Mouse (Mus musculus) bone marrow, adult 2 months (tissue): ENCODE results near the gene Eif2ak3. TPM values are rescaled to one million over a fixed set of nuclear protein-coding genes. Genes with fewer than 3 reads are reported as not detected.

ENCODE experiments used
- H3K27ac ChIP-seq: fragments of 200-500 bp; 2 replicates; pipeline ENCODE4 v1.5.1; 2012; ENCODE audit warnings: low read depth, mild to moderate bottlenecking, control low read depth, inconsistent platforms, low read length; ENCODE audit not compliant: control insufficient read depth, poor library complexity, insufficient read depth
- H3K4me1 ChIP-seq: fragments of 200-500 bp; 2 replicates; pipeline ENCODE4 v1.6.1; 2011; ENCODE audit warnings: low read length; ENCODE audit not compliant: control insufficient read depth, insufficient read depth
- H3K4me3 ChIP-seq: fragments of 200-500 bp; replicated peaks from 2 replicates; pipeline ENCODE3; 2011; ENCODE audit warnings: mild to moderate bottlenecking, low read depth, low read length, control low read depth; ENCODE audit not compliant: control insufficient read depth
- CTCF ChIP-seq: fragments of 200-500 bp; IDR thresholded peaks from 2 replicates; pipeline ENCODE4 v1.5.1; 2011; ENCODE audit warnings: low read length, control low read depth; ENCODE audit not compliant: control insufficient read depth, insufficient read depth
- POLR2A ChIP-seq: fragments of 200-500 bp; IDR thresholded peaks from 2 replicates; pipeline ENCODE4 v1.6.1; 2011; ENCODE audit warnings: low read depth, mild to moderate bottlenecking, control low read depth, low read length, borderline replicate concordance; ENCODE audit not compliant: control insufficient read depth
- WGBS: fragments of 180-500 bp; shearing (Covaris S2); methylation state at CpG from one replicate; pipeline ENCODE4 v1.1.7; 2018; 5-methylcytosine and 5-hydroxymethylcytosine counted together
- polyA plus RNA-seq: library from polyadenylated mRNA; stranded (reverse); fragments of >200 nt; gene quantifications from 2 replicates; pipeline ENCODE4 v1.2.4, GENCODE M21; 2011; ENCODE audit warnings: low replicate concordance; ENCODE audit not compliant: missing spikeins, insufficient read depth, insufficient read length

Gene Eif2ak3
- polyA plus RNA-seq, 1 experiment, result 10.9 TPM

GRCm38 (mm10) chr6:70824085-70824986 is 20.0 kb upstream of the Eif2ak3 start:
- Histone ChIP-seq H3K4me1 (peaks cover 4% of the 10 kb centered on the region; the same call in 1 of the 2 replicates), H3K27ac (peak overlapping the region; percentile 41), H3K4me3 (peak overlapping the region; percentile 74)
- TF ChIP-seq CTCF (no peak), POLR2A (no peak)
- WGBS, result 11% methylated on average over 23 of the region's 23 CpGs

GRCm38 (mm10) chr6:70824987-70825337 is 19.4 kb upstream of the Eif2ak3 start:
- Histone ChIP-seq H3K4me3 (peak overlapping the region; percentile 33), H3K27ac (no peak overlapping the region), H3K4me1 (peaks cover 4% of the 10 kb centered on the region; the same call in 1 of the 2 replicates)
- 7% methylated on average over 4 of the region's 4 CpGs for WGBS
- no peak for TF ChIP-seq CTCF
- TF ChIP-seq POLR2A, result no peak

GRCm38 (mm10) chr6:70829451-70829850 is 14.9 kb upstream of the Eif2ak3 start:
- Histone ChIP-seq H3K4me3 (no peak overlapping the region), H3K27ac (no peak overlapping the region), H3K4me1 (peaks cover 3% of the 10 kb centered on the region; the same call in 1 of the 2 replicates)
- 80% methylated on average over 2 of the region's 2 CpGs for WGBS
- no peak for TF ChIP-seq CTCF
- no peak for TF ChIP-seq POLR2A

GRCm38 (mm10) chr6:70830552-70830951 is 13.8 kb upstream of the Eif2ak3 start:
- Histone ChIP-seq H3K4me3 (no peak overlapping the region), H3K27ac (no peak overlapping the region), H3K4me1 (peaks cover 1% of the 10 kb centered on the region; the same call in 1 of the 2 replicates)
- TF ChIP-seq CTCF (no peak), POLR2A (no peak)
- WGBS, result 49% methylated on average over 3 of the region's 3 CpGs

- TF ChIP-seq CTCF (no peak), POLR2A (no peak)
- peaks cover 1% of the 10 kb centered on the region; the same call in 1 of the 2 replicates for H3K4me1 ChIP-seq
- 38% methylated on average over 10 of the region's 10 CpGs for WGBS
- H3K4me3 ChIP-seq, result no peak overlapping the region
- no peak overlapping the region for H3K27ac ChIP-seq
These were observed 13.0 kb upstream of the Eif2ak3 start for GRCm38 (mm10) chr6:70831179-70831839.

GRCm38 (mm10) chr6:70837297-70837696 is 7.0 kb upstream of the Eif2ak3 start:
- no peak overlapping the region for H3K4me3 ChIP-seq
- H3K27ac ChIP-seq, result no peak overlapping the region
- 34% methylated on average over 2 of the region's 2 CpGs for WGBS
- H3K4me1 ChIP-seq, result no peaks in the 10 kb centered on the region; the same call in 1 of the 2 replicates
- TF ChIP-seq CTCF, result no peak
- no peak for TF ChIP-seq POLR2A

GRCm38 (mm10) chr6:70838532-70838931 is 5.8 kb upstream of the Eif2ak3 start:
- 61% methylated on average over 3 of the region's 3 CpGs for WGBS
- Histone ChIP-seq H3K27ac (no peak overlapping the region), H3K4me1 (no peaks in the 10 kb centered on the region; the same call in 1 of the 2 replicates), H3K4me3 (no peak overlapping the region)
- TF ChIP-seq POLR2A (no peak), CTCF (no peak)

- TF ChIP-seq CTCF (no peak), POLR2A (no peak)
- Histone ChIP-seq H3K27ac (no peak overlapping the region), H3K4me1 (no peaks in the 10 kb centered on the region; the same call in 1 of the 2 replicates), H3K4me3 (no peak overlapping the region)
- 74% methylated on average over 5 of the region's 5 CpGs for WGBS
These were observed 4.0 kb upstream of the Eif2ak3 start for GRCm38 (mm10) chr6:70840281-70840680.
